7 mouse cellular contexts compared by ENCODE assay signal in genomic region chr12:81807953-81808352, GRCm38 (mm10). TPM values are rescaled to one million over a fixed set of nuclear protein-coding genes. Genes with fewer than 3 reads are reported as not detected.
DNase-seq lines count a peak whose midpoint lies in the region; ATAC-seq lines count a peak whose summit lies in the region.

No protein-coding gene starts in this region.

- no peaks in the 10 kb centered on the region for H3K36me3 ChIP-seq in limb, embryonic 10.5 days
- no peaks in the 10 kb centered on the region for H3K36me3 ChIP-seq in midbrain, embryonic 16.5 days (ENCODE audit: control insufficient read depth, insufficient read depth, low read length)

- peaks cover 13% of the 10 kb centered on the region for H3K4me1 ChIP-seq in limb, embryonic 10.5 days
- H3K4me1 ChIP-seq in midbrain, embryonic 16.5 days (ENCODE audit: control insufficient read depth, insufficient read depth, low read length) = peaks cover 17% of the 10 kb centered on the region

- peak overlapping the region; percentile 47 for H3K4me3 ChIP-seq in limb, embryonic 10.5 days
- H3K4me3 ChIP-seq in midbrain, embryonic 16.5 days (ENCODE audit: low read depth, low read length) = no peak overlapping the region

- H3K9me3 ChIP-seq in limb, embryonic 10.5 days (replicated peaks) = no peaks in the 10 kb centered on the region
- H3K9me3 ChIP-seq in midbrain, embryonic 16.5 days (replicated peaks; ENCODE audit: control insufficient read depth, low read length, poor library complexity, severe bottlenecking) = no peaks in the 10 kb centered on the region

- peaks cover 16% of the 10 kb centered on the region; the same call in 1 of the 2 replicates for H3K27me3 ChIP-seq in limb, embryonic 10.5 days (ENCODE audit: low read depth, poor library complexity, severe bottlenecking)
- H3K27me3 ChIP-seq in midbrain, embryonic 16.5 days (ENCODE audit: control insufficient read depth, insufficient read depth, low read depth, low read length) = no peaks in the 10 kb centered on the region

- peak; percentile 78 for DNase-seq in MN1 (ENCODE audit: low spot score)
- peak; percentile 61 for DNase-seq in cerebellum, adult 9-11 months
- DNase-seq in heart, postnatal 36 days = peak; percentile 14
- DNase-seq in limb, embryonic 10.5 days (ENCODE audit: low spot score) = no peak
- no peak for DNase-seq in gastrocnemius, adult 8-10 months (ENCODE audit: low spot score in 2 of 2)
- DNase-seq in yolk sac, embryonic 10.5 days (ENCODE audit: low spot score) = no peak

- intact Hi-C loops in heart, postnatal 36 days (cut with DNase I) = loop anchor here (2.0 kb wide), 1 partner anchor 53 kb away; the partner anchor contains the start of gene Pcnx

- H3K4me2 ChIP-seq in midbrain, embryonic 16.5 days (ENCODE audit: low read length) = peak overlapping the region; percentile 49; the same call in 1 of the 2 replicates

- no peak overlapping the region for H3K9ac ChIP-seq in midbrain, embryonic 16.5 days (ENCODE audit: low read depth, low read length)

- no peak overlapping the region for H3K27ac ChIP-seq in limb, embryonic 10.5 days
- H3K27ac ChIP-seq in midbrain, embryonic 16.5 days (ENCODE audit: low read length) = no peak overlapping the region

- no peak; the same call in 1 of the 2 replicates for ATAC-seq in midbrain, embryonic 16.5 days

- 34% methylated on average over 11 of the region's 11 CpGs for WGBS in limb, embryonic 10.5 days
- WGBS in midbrain, embryonic 16.5 days = 11% methylated on average over 11 of the region's 11 CpGs

RNA-seq across cellular contexts. Expression of gene Map3k9, which starts 27.0 kb away (rescaled TPM):
- total RNA-seq in heart, postnatal 36 days (2021) = under 1 TPM; 0.22 TPM
- polyA plus RNA-seq in limb, embryonic 10.5 days (2016; fragmentation: Nextera tagmentation; extraction: Ambion mirVana) = 0.66 and 0.67 TPM in 2 replicates
- polyA plus RNA-seq in midbrain, embryonic 16.5 days (2015; fragmentation: Nextera tagmentation; extraction: Ambion mirVana) = 8.4 and 10.9 TPM in 2 replicates
- under 1 TPM; 0.07 to 0.22 (median 0.12) TPM for total RNA-seq in gastrocnemius, adult 8-10 months (2022)

RNA-seq across cellular contexts. Expression of gene Pcnx, which starts 51.9 kb away (rescaled TPM):
- total RNA-seq in heart, postnatal 36 days (2021) = 10 to 100 TPM; 54.6 to 57.8 TPM
- 6.6 and 8.3 TPM in 2 replicates for polyA plus RNA-seq in limb, embryonic 10.5 days (2016; fragmentation: Nextera tagmentation; extraction: Ambion mirVana)
- 9.9 and 11.3 TPM in 2 replicates for polyA plus RNA-seq in midbrain, embryonic 16.5 days (2015; fragmentation: Nextera tagmentation; extraction: Ambion mirVana)
- 10 to 100 TPM; 47.1 to 67.9 (median 59.7) TPM for total RNA-seq in gastrocnemius, adult 8-10 months (2022)

Comparison
In these comparisons a context has a peak if more than half of its experiments do, and no peak if none do; other contexts are left out.
1. DNase-seq: peak in MN1 (single experiment), cerebellum, adult 9-11 months (single experiment) and heart, postnatal 36 days (2 of 2); none in limb, embryonic 10.5 days (single experiment), gastrocnemius, adult 8-10 months (0 of 2) and yolk sac, embryonic 10.5 days (single experiment).